Mouse (Mus musculus) heart, postnatal 14 days (tissue): ENCODE measurements at regions not wholly inside any gene's neighbourhood (a gene's known extent, or its start where the extent isn't known, plus 50 kb on each side); places are given as distances from the start of the nearest gene placed in this dataset.

Experiments used
- microRNA-seq, 2 experiments: library from miRNA; unstranded; fragments of <30 nt; microRNA quantifications; one replicate each; pipeline ENCODE4 v1.2.0; 2021 to 2022

Small RNAs in the stretch of these regions (microRNA-seq; reads per million reads assigned to microRNA genes)
- gene Gm44326 (0 reads per million in 2 experiments), gene Mir5099 (22.6 to 90.3 reads per million in 2 experiments)
